Mouse (Mus musculus) CD4-positive naive resting alpha-beta T cell, adult 57 days (primary cell): ENCODE results near the gene Adam26b. TPM values are rescaled to one million over a fixed set of nuclear protein-coding genes. Genes with fewer than 3 reads are reported as not detected.

ENCODE experiments used
- total RNA-seq: library from RNA; stranded (reverse); gene quantifications from one replicate; pipeline ENCODE4 v1.2.4, GENCODE M21; 2023

Adam26b gene
- total RNA-seq = not detected

GRCm38 (mm10) chr8:43528006-43528405 lies at the start of gene Adam26b:
Gene Adam26b, minus strand, starts transcription at chr8:43528106.

GRCm38 (mm10) chr8:43576607-43577006 lies 48.7 kb upstream of the Adam26b start, which contains the start of gene Adam26a:
Gene Adam26a, minus strand, starts transcription at chr8:43576707.

Other genes with a start within 250 kb of the Adam26b start
- not detected for gene Zfp42, start 221.1 kb downstream of the Adam26b start, total RNA-seq
- gene Adam26a, start 48.6 kb upstream of the Adam26b start, total RNA-seq = not detected
- not detected for gene Gm5346, start 99.2 kb upstream of the Adam26b start, total RNA-seq
- gene Adam34, start 181.9 kb upstream of the Adam26b start, total RNA-seq = not detected